Mouse (Mus musculus): ENCODE data around the gene Iqck. TPM values are rescaled to one million over a fixed set of nuclear protein-coding genes. Genes with fewer than 3 reads are reported as not detected.

Gene Iqck
- polyA plus RNA-seq, 1 experiment from 2014 or later = 4.5 TPM

DNA sequence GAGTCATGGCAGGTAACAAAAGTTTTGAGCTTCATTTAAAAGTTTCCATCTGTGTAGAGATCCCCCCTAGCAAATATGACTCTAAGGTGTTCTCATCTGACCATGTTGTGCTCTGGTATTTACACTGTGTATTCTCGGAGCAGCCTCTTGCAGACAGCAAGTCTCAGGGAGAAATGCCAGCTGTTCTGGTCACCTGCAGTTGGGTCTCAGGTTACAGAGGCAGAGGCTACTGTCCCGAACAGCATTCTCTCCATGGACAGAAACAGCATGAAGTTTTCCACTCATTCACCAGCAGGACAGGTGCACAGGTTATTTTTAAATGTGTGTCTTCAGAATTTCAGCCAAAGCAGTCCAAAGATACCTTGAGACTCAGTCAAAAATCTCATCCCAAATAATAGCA, 89.3 kb downstream of the Iqck start:
- no peaks in the 10 kb centered on the region for H3K27me3 ChIP-seq
- no peak for ATAC-seq
- in situ Hi-C loops (cut with MboI; ENCODE audit: low pct_unique_long_range_greater_than_20kb) = no loop called here
- ChIA-PET POLR2A (interaction anchor here (0.7 to 1.2 kb wide), 3 partner anchors 9 to 94 kb away, joined by 4 to 6 read pairs (median 4); no protein-coding TSS in a partner anchor), CTCF (interaction anchor here (1.0 to 1.3 kb wide), 2 partner anchors 7 to 10 kb away, joined by 3 to 4 read pairs; no protein-coding TSS in a partner anchor)
- TF ChIP-seq CTCF (IDR thresholded peaks at IDR 0.05) = no peak
- no peak for DNase-seq (ENCODE audit: low read depth, low spot score)

DNA sequence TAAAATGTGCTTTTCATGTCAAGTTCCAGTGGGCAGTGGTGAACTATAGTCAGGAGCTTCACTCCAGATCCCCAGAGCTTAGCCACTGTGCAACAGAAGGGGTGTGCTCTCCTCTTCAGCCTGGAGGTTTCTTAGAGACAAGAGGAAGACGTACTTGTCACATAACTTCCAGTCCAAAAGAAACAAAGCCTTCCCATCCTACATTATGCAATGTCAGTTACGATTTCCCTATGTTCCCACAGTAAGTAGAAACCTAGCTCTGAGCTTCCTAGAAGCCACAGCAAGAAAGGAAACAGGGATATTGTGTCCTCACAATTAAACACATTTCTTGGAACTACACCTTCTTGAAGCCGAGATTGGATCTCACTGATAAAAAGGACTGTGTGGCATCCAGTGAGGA, 91.7 kb downstream of the Iqck start:
- no peak for TF ChIP-seq CTCF (IDR thresholded peaks at IDR 0.05)
- ChIA-PET POLR2A (interaction anchor here (0.6 to 0.7 kb wide), 2 partner anchors 37 to 466 kb away, joined by 3 to 4 read pairs; no protein-coding TSS in a partner anchor), CTCF (interaction anchor here (0.8 kb wide), 1 partner anchor 10 kb away, joined by 3 read pairs; no protein-coding TSS in a partner anchor)
- no peaks in the 10 kb centered on the region for H3K27me3 ChIP-seq
- ATAC-seq (no peak), DNase-seq (ENCODE audit: low read depth, low spot score) (no peak)
- in situ Hi-C loops (cut with MboI; ENCODE audit: low pct_unique_long_range_greater_than_20kb) = no loop called here

DNA sequence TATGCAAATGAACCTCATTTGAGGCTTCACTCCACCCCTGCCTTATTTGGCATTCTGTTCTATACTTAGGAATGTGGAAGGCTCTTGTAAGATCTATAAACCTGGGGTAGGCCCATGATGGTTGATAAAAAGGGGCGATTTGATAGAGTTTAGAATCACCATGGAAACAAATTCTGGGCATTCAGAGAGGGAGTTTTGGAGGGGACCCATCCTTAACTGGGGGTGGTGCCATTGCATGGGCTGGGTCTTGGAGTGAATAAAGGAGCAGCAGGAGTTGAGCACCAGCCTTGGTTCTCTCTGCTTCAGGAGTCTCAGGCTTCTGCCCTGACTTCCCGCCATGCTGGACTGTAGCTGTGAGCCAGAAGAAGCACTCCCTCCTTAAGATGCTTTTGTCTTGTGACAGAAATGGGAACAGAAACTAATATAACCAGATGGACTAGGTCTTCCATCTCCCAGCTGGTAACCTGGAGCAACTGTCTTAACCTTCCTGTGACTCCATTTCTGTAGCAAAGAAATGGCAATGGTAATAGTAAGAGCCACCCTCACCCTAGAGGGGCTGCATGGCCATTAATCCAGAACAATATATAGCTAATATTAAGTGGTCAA, 93.2 kb downstream of the Iqck start:
- H3K27me3 ChIP-seq = no peaks in the 10 kb centered on the region
- DNase-seq (ENCODE audit: low read depth, low spot score) (no peak), ATAC-seq (no peak)
- no peak for TF ChIP-seq CTCF (IDR thresholded peaks at IDR 0.05)
- POLR2A ChIA-PET = no interaction called here
- in situ Hi-C loops (cut with MboI; ENCODE audit: low pct_unique_long_range_greater_than_20kb) = no loop called here
- CTCF ChIA-PET = no interaction called here

DNA sequence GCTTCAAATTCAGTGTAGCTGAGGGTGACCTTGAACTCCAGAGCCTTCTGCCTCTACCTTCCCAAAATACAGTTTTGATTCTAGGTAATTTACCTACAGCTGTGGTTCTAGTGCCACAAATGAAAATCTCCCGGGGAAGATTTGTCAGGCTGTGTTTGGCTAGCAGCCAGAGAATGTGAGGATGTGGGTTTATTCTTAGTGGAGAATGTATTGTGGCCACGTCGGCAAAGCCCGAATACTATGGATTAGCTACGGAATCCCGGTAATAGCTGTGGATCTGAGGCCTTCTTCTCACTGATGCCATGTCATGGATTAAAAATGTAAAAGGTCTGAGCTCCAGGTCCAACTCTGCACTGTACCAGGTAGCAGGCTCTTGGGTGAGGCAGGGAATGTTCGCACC, 94.2 kb downstream of the Iqck start:
- ChIA-PET CTCF (no interaction called here), POLR2A (interaction anchor here (0.7 to 1.0 kb wide), 2 partner anchors 54 to 152 kb away, joined by 4 read pairs; no protein-coding TSS in a partner anchor)
- no peak for TF ChIP-seq CTCF (IDR thresholded peaks at IDR 0.05)
- no peak for DNase-seq (ENCODE audit: low read depth, low spot score)
- H3K27me3 ChIP-seq = no peaks in the 10 kb centered on the region
- ATAC-seq = peak; percentile 72
- in situ Hi-C loops (cut with MboI; ENCODE audit: low pct_unique_long_range_greater_than_20kb) = loop anchor here (5.0 kb wide), 1 partner anchor 38 kb away; no protein-coding TSS in a partner anchor

DNA sequence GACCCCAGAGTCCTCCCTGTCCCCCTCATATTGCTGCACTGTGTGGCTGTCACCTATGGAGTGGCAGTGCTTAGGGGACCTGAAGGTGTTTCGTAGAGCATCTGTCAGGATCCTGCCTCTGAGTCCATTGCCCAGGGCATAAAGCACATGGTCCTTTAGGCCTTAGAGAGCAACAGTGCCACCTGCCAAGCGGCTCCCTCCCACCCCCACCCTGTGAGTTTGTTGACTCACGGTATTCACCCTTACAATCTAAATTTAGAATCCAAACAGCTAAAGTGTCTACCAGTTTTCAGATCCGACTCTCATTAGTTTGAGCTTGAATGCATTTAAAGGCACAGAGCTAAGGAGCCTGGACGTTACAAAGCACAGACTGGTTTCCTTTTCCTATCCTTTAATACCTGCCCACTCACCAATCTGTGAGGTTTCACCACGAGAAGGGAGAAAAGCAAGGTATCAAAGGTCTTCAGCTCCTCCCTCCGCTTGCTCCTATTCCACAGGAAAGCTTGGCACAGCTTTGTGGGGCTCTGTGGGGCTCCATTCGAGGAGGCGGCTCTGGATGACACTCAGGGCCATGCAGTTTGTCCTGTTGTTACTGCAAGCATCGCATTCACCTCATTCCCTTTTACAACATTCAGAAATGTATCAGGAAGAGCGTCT, 98.2 kb downstream of the Iqck start:
- H3K27me3 ChIP-seq = no peaks in the 10 kb centered on the region
- TF ChIP-seq CTCF (IDR thresholded peaks at IDR 0.05) = no peak
- ATAC-seq (peak; percentile 40), DNase-seq (ENCODE audit: low read depth, low spot score) (no peak)
- in situ Hi-C loops (cut with MboI; ENCODE audit: low pct_unique_long_range_greater_than_20kb) = loop anchor here (5.0 kb wide), 1 partner anchor 34 kb away; no protein-coding TSS in a partner anchor
- CTCF ChIA-PET = interaction anchor here (0.8 to 1.5 kb wide), 4 partner anchors 9 to 65 kb away, joined by 3 to 4 read pairs (median 4); partner anchors contain the start of gene Gprc5b
- POLR2A ChIA-PET = interaction anchor here (1.1 kb wide), 2 partner anchors 9 to 12 kb away, joined by 3 to 4 read pairs; no protein-coding TSS in a partner anchor

DNA sequence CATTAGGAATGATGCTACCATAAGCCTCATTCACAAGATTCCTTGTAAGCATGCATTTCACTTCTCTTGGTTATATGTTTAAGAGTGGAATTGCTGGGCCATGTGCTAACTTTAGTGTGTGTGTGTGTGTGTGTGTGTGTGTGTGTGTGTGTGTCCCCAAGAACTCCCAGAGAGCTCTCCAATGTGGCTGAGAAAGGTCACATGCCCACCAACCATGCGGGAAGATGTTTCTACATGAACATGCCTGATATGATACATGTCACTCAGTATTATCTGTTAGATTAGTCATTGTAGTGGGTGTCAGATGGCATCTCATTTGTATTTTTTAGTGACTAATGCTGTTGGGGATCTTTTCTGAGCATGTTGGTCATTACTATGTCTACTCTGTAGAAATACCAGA, 99.4 kb downstream of the Iqck start:
- ChIA-PET CTCF (interaction anchor here (1.2 to 1.5 kb wide), 2 partner anchors 11 to 66 kb away, joined by 3 to 4 read pairs; no protein-coding TSS in a partner anchor), POLR2A (no interaction called here)
- in situ Hi-C loops (cut with MboI; ENCODE audit: low pct_unique_long_range_greater_than_20kb) = loop anchor here (5.0 kb wide), 1 partner anchor 32 kb away; no protein-coding TSS in a partner anchor
- no peak for DNase-seq (ENCODE audit: low read depth, low spot score)
- no peaks in the 10 kb centered on the region for H3K27me3 ChIP-seq
- ATAC-seq = no peak
- no peak for TF ChIP-seq CTCF (IDR thresholded peaks at IDR 0.05)

DNA sequence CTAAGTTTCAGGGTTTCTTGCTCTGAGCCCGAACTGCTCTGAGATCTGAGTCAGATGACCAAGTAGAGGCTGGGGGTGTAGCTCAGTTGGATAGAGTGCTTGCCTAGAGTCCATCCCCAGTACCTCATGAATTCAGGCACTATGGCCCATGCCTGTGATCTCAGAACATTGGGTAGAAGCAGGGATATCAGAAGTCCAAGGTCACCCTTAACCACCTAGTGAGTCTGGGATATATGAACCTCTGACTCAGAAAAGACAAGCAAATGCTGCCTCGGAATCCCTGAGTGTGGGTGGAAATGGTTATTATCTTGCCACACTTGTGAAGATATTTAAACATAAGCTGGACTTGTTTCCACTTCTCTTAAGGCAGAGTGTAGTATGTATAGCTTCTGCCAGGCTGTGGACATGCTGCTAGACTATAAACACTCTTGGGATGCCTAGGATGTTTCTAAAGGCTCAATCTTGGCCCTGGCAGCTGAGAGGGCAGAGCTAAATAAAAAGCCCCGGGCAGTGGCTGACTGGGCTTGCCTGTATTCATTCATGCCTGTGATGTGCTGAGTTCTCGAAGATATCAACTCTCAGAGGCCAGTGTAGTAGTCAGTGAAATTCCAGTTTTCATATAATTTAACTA, 101.2 kb downstream of the Iqck start:
- ChIA-PET POLR2A (no interaction called here), CTCF (interaction anchor here (1.1 kb wide), 1 partner anchor 10 kb away, joined by 3 read pairs; no protein-coding TSS in a partner anchor)
- DNase-seq (ENCODE audit: low read depth, low spot score) (no peak), ATAC-seq (no peak)
- in situ Hi-C loops (cut with MboI; ENCODE audit: low pct_unique_long_range_greater_than_20kb) = no loop called here
- no peaks in the 10 kb centered on the region for H3K27me3 ChIP-seq
- TF ChIP-seq CTCF (IDR thresholded peaks at IDR 0.05) = no peak

DNA sequence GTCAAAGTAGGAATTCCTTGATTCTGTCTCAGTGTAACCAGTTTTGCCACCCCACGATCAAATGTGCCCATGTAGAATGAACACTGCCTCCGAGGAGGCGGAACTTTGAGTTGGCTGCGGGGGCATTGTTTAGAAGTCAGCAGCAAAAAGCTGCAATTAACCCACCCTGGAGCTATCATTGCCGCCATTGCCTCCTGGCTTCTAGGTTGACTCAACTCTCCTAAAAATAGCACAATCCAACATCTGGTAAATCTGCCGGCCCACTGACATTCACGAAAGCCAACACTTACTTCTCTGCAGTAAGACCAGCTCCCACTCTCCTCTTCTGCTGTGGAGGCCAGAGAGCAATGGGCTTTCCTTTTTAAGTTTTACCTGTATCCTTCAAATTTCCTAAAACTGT, 103.7 kb downstream of the Iqck start:
- no peaks in the 10 kb centered on the region for H3K27me3 ChIP-seq
- ChIA-PET POLR2A (no interaction called here), CTCF (interaction anchor here (1.3 kb wide), 1 partner anchor 23 kb away, joined by 3 read pairs; no protein-coding TSS in a partner anchor)
- TF ChIP-seq CTCF (IDR thresholded peaks at IDR 0.05) = no peak
- ATAC-seq (no peak), DNase-seq (ENCODE audit: low read depth, low spot score) (no peak)
- in situ Hi-C loops (cut with MboI; ENCODE audit: low pct_unique_long_range_greater_than_20kb) = no loop called here

DNA sequence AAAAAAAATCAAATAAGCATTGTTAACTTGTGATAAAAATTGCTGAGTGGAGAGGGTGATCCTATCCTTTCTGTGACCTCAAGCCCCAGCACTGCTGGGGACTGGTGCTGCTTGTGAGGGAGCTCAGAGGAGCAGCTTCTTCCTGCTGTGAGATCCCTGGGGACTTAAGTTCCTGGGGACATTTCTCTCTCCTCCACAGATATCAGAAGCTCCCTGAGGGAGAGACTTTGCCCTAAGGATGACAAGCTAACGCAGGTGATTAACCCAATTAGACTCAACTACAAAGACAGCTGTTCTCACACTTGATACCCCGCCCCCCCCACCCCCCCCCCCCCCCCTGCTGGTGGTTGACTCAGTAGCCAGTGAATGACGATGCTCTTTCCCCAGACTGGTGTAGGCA, 109.2 kb downstream of the Iqck start:
- no peaks in the 10 kb centered on the region for H3K27me3 ChIP-seq
- in situ Hi-C loops (cut with MboI; ENCODE audit: low pct_unique_long_range_greater_than_20kb) = no loop called here
- no peak for ATAC-seq
- no peak for DNase-seq (ENCODE audit: low read depth, low spot score)
- TF ChIP-seq CTCF (IDR thresholded peaks at IDR 0.05) = no peak
- ChIA-PET CTCF (no interaction called here), POLR2A (no interaction called here)

DNA sequence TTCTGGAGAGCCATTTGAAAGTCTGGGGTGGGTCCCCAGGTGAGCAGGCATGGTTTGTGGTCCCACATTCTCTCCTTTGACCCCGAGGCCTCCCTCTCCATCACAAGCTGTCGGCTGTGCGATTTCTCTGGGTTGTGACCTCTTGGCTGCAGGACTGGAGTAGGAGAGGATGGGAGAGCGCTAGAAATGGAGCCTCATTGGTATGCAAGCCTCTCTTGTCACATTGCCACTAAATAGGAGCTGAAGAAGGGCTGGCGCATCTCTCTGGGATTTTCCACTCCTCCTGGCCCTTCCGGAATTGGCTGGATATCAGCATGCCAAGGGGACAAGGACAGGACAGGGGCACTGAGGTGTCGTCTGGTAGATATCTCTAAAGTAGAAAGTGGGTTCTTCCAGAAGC, 109.6 kb downstream of the Iqck start:
- ATAC-seq = no peak
- in situ Hi-C loops (cut with MboI; ENCODE audit: low pct_unique_long_range_greater_than_20kb) = no loop called here
- DNase-seq (ENCODE audit: low read depth, low spot score) = no peak
- ChIA-PET POLR2A (interaction anchor here (0.6 kb wide), 1 partner anchor 11 kb away, joined by 3 read pairs; no protein-coding TSS in a partner anchor), CTCF (no interaction called here)
- no peak for TF ChIP-seq CTCF (IDR thresholded peaks at IDR 0.05)
- H3K27me3 ChIP-seq = no peaks in the 10 kb centered on the region
